Mouse (Mus musculus): Measurements from ENCODE around the gene Rims1. TPM values are rescaled to one million over a fixed set of nuclear protein-coding genes. Genes with fewer than 3 reads are reported as not detected.

Rims1 gene
- under 1 TPM in 1 of 2 experiments, not detected in 1; 0.25 TPM for total RNA-seq (2021)
- long read RNA-seq, experiment 1, result 0 reads
- long read RNA-seq, experiment 2, result 0 reads

DNA sequence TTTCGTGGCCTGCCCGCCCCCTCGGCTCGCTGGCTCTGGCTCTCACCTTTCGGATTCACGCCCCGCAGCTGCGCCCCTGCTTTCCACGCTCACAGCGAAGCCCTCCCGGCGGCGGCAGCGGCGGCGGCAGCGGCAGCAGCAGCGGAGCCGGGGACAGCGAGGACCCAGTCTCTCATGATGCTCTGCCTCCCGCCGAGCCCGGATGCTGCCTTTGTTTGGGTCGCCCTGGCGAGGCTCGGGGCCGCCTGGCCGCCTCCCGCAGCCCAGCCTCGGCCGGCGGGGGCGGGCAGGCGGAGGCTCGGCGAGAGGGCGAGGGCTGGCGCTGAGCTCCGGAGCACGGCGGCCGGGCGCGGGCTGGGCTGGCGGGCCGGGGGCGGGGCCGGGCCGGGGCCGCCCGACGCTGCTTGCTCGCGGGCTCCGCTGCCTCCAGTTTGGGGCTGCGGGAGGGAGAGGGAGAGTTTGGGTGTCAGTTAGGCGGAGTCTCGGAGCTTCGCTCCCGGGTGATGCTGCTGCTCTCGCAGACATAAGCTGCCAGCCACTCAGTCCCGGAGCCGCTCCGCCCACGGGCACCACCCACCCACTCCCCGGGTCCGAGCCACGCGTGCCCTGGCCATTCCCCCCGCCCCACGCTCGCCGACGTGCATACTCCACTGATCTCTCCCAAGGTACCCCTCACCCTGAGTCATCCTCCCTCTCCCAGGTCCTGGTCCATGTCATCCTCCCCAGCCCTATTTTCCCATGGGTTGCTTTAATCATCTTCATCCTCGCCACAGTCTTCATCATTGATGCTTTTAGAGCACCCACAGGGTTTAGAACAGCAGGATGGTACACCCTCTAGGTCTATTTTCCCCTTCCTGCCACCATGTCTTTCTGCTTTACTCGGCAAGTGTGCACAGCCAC is at the start of gene Rims1:
Gene Rims1, minus strand, starts transcription at position 269 of the 900 bp plus-strand sequence.
- TF ChIP-seq CTCF (IDR thresholded peaks at IDR 0.05), result no peak
- DNase-seq, result peak; percentile 54
- H3K27ac ChIP-seq, result no peak within 1 kb of the TSS
- intact Hi-C loops (cut with DNase I), result no loop called here
- H3K4me3 ChIP-seq, result peak within 1 kb of the TSS; percentile 76

- no peak for TF ChIP-seq CTCF (IDR thresholded peaks at IDR 0.05)
- H3K27ac ChIP-seq, result no peak overlapping the region
- intact Hi-C loops (cut with DNase I), result no loop called here
- H3K4me3 ChIP-seq, result peak overlapping the region; percentile 76
- no peak for DNase-seq
These were observed 867 bp upstream of the Rims1 start for GRCm38 (mm10) chr1:22806626-22807096.

GRCm38 (mm10) chr1:22805025-22805725 is 619 bp downstream of the Rims1 start:
- no peak for DNase-seq
- no peak for TF ChIP-seq CTCF (IDR thresholded peaks at IDR 0.05)
- Histone ChIP-seq H3K27ac (no peak overlapping the region), H3K4me3 (peak overlapping the region; percentile 76)
- intact Hi-C loops (cut with DNase I), result no loop called here

DNA sequence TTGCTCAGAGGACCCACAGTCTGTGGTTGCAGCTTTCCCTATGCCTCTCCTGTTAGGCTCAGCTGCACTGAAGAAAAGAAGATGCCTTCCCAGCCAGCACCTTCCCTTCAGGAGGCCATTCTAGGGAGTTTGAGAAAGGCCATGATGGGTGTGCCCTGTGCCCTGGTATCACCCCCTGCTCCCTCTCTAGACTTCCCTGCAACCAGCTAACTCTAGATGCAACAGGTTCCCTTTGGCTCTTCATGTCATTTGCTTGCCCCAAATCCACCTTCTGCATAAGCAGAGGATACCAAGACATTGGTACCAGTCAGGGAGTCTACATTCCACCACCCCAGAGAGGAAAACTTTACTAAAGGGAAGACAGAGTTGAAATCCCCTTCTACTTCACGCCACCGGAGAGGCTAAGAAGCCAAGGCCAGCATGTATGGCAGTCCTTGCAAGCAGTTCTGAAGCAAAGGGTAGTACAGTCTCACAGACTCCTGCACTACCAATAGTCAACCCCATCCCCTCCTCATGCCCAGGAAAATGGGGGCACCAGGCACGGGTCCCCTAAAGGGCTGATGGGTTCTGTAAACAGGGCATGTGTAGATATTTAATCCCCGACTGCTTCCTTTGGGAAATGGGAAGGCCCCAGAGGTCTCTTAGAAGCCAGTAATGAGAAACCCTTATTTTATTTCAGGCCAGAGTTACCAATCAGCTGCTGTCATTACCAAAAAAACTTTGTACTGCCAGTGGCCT is 1.5 kb downstream of the Rims1 start:
- no peak for TF ChIP-seq CTCF (IDR thresholded peaks at IDR 0.05)
- Histone ChIP-seq H3K4me3 (no peak overlapping the region), H3K27ac (no peak overlapping the region)
- intact Hi-C loops (cut with DNase I), result no loop called here
- DNase-seq, result no peak

DNA sequence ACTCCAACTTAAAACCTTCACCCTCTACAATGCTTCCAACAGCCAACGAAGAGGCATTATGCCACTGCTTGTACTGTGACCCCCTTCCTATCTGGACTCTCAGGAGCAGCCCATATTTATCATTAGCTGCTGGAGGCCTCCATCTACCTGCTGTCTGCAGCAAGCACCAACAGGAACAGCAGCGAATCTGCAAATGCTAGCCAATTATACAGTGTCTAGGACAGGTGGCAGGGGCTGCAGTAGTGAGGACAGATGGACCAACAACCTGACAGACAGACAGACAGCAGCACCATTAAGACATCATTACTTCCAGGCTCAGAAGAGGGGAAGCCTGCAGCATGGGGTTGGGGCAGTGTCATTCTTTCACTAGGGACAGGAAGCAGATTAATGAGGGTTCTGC is 2.3 kb downstream of the Rims1 start:
- intact Hi-C loops (cut with DNase I), result no loop called here
- no peak for TF ChIP-seq CTCF (IDR thresholded peaks at IDR 0.05)
- no peak for DNase-seq
- no peak overlapping the region for H3K4me3 ChIP-seq
- H3K27ac ChIP-seq, result no peak overlapping the region

- Histone ChIP-seq H3K27ac (no peak overlapping the region), H3K4me3 (no peak overlapping the region)
- no peak for DNase-seq
- intact Hi-C loops (cut with DNase I), result no loop called here
- no peak for TF ChIP-seq CTCF (IDR thresholded peaks at IDR 0.05)
These were observed 5.5 kb downstream of the Rims1 start for GRCm38 (mm10) chr1:22800276-22800675.

DNA sequence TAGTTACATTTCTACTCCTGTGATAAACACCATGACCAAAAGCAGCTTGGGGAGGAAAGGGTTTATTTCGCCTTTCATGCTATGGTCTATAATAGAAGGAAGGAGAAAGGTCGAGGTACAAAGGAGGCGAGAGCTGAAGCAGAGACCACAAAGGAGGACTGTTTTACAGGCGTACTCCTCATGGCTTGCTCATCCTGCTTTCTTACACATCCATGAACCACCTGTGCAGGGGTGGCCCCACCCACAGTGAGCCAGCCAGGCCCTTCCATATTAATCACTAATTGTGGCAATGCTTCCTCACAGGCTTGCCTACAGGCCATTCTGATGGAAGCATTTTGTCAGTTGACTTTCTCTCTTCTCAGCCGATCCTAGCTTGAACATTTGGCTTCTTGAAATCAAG is 8.7 kb downstream of the Rims1 start:
- H3K27ac ChIP-seq, result no peak overlapping the region
- DNase-seq, result no peak
- intact Hi-C loops (cut with DNase I), result no loop called here
- no peak for TF ChIP-seq CTCF (IDR thresholded peaks at IDR 0.05)
- H3K4me3 ChIP-seq, result no peak overlapping the region

DNA sequence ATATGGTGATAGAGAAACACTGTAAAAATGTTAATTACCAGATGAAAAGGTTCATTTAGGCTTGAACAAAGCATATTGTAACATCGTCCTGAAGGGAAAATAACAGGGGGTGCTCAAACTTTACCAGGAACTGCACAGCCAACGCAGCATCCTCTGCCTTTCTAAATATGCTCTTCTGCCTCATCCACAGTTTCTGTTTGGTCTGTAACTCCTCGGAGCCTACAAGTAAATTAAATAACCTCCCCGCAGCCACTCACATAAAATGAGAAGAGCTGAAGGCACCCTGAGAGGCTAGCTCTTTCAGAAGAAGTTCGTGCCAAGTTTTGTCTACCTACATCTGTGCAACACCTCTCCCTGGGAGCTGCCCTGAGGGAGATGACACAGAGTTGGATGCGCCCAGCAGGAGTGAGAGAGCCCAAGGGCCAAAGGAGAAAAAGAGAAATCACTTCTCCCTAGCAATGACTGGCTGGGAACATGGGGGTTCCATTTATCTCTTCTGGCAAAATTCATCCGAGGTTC is 16.3 kb downstream of the Rims1 start:
- DNase-seq, result no peak
- TF ChIP-seq CTCF (IDR thresholded peaks at IDR 0.05), result no peak
- Histone ChIP-seq H3K4me3 (no peak overlapping the region), H3K27ac (no peak overlapping the region)
- intact Hi-C loops (cut with DNase I), result no loop called here

GRCm38 (mm10) chr1:22787616-22788015 is 18.2 kb downstream of the Rims1 start:
- no peak for TF ChIP-seq CTCF (IDR thresholded peaks at IDR 0.05)
- H3K4me3 ChIP-seq, result no peak overlapping the region
- intact Hi-C loops (cut with DNase I), result no loop called here
- H3K27ac ChIP-seq, result no peak overlapping the region
- DNase-seq, result no peak

DNA sequence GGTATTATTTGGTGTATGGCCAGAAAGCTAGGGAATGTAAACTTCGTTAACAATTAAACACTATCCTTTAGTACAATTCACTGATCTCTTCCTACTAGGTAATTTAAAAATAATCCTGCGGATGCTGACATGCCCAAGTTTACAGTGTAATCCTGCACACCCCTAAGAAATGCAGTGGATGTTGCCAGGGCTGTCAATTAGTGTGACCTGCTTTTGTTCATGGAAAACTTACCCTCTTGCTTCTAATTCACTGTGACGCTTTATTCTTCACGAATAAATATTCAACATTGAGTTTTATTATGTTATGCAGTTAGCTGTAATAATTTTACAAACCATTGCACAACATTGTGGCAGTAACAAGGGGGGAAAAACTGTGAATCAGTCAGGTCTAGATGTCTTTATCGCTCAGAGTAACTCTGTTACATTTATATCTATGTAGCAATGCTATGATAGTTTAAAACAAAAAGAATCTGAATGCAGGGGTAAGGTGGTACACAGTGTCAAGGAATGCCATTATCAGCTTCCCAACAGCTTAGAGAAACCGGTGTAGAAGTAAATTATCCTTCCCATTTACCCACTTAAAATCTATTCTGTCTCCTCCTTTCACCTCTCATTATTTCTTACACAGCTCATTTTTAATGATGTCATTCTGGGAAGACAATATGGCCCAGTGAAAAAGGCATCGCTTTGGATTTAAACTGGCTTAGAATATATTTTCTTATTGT is 35.1 kb downstream of the Rims1 start:
- intact Hi-C loops (cut with DNase I), result no loop called here
- no peak overlapping the region for H3K4me3 ChIP-seq
- DNase-seq, result no peak
- no peak overlapping the region for H3K27ac ChIP-seq
- no peak for TF ChIP-seq CTCF (IDR thresholded peaks at IDR 0.05)

DNA sequence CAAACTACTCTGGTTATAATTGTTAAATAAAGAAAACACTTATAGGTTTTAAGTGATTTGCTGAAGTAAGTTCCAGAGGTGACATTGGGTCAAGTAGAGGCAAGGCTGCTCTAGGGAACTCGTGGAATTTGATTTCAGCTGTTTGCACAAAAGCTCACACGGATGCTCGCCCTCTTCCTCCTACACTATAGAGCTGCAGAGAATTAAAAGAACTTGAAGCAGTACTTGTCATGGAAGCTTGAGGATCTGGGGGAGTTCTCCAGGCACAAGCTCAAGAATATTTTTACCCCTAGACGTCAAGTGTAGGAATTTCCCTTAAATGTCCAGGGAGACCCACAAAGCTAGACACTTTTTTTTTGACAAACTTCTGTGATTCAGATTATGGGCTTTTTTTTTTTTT is 42.4 kb downstream of the Rims1 start:
- intact Hi-C loops (cut with DNase I), result no loop called here
- no peak for TF ChIP-seq CTCF (IDR thresholded peaks at IDR 0.05)
- no peak overlapping the region for H3K4me3 ChIP-seq
- no peak overlapping the region for H3K27ac ChIP-seq
- DNase-seq, result no peak

DNA sequence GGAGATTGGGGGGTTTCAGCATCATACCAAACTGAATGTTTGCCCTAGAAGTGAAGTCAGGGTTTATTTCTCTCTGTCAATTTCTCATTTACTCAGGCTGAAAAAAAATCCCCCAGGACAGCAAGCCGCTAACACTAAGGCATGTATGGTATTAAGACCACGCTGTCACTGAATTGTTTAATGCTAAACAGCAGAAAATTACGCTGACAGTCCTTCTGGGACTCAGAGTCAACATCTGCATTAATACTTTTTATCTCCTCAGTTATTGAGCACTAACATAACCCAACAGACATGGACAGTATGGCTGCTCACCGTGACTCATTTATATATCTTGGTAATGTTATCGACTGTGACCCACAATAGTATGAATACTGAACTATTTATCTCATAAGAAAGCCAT is 43.0 kb downstream of the Rims1 start:
- intact Hi-C loops (cut with DNase I), result no loop called here
- no peak for TF ChIP-seq CTCF (IDR thresholded peaks at IDR 0.05)

More for the DNA sequence above, 43.0 kb downstream of the Rims1 start:
- Histone ChIP-seq H3K4me3 (no peak overlapping the region), H3K27ac (no peak overlapping the region)
- DNase-seq, result no peak

Measured in gastrocnemius, adult 2 months (tissue).